Mouse (Mus musculus) right cerebral cortex, postnatal 14 days (tissue): ENCODE measurements around the gene Mindy3.

Source experiments
- DNase-seq: peaks from one replicate; pipeline ENCODE4 v3.0.0; 2022

Gene Mindy3

DNA sequence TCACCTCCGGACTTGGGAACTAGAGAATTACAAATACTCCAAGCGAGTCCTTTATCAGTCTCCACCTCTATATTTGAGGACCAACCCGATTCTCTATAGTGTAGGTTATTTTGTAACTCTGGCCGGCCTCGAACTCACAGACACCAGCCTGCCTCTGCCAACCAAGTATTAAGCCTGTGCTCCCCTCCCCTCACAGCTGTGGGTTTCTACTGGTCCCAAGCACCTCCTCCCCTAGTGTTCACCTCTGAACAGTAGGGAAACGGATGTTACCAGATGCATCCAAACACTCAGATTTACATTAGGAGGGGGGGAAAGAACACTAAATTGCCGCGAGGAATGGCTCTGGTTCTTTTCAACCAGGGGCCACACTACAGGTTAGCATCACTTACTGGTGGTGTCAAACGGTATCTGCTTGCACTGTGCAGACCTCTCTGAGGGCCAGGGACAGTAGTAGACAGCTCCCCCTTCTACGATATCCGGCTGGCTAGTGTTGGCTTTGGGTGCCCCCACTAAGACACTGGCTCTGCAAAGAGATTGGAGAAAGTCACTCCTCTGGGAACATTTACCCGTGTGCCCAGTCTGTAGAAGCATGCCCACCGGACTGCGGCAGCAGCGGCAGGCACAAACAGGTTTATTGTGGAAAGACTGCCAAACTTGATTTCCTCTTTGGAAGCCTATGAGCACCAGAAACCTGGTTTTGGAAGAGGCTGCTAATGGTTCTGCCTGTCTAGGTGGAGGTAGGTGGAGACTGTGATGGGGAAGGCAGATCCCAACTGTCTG is 118.6 kb downstream of the Mindy3 start:
- no peak for DNase-seq

DNA sequence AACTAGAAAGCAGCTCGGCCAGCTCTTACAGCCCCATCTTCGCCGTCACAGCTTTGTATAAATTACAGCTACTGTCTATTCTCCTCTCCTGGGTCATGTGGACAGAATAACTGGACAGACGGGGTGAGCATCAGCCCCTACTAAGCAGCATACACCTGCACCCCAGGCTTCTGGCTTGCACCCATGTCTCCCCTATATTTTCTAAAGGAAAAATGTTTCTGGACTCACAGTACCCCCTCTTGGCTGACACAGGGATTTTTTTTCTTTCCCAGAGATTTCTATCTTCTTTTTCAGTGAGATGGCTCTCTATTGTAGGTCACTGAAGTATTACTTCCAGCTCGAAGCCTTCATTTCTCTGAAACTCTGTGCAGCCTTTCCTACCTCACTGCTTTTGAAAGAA is 122.0 kb downstream of the Mindy3 start:
- DNase-seq = no peak
